Mouse (Mus musculus) stomach, postnatal 0 days (tissue): Measurements from ENCODE around the gene Nras. TPM values are rescaled to one million over a fixed set of nuclear protein-coding genes. Genes with fewer than 3 reads are reported as not detected.

ENCODE experiments used
- ATAC-seq: fragments of 200-750 bp; cut with Nextera tagmentation; 2 replicates; pipeline ENCODE4 v1.8.0; 2017; ENCODE audit not compliant: low FRiP score, low TSS enrichment
- DNase-seq: peaks from one replicate; pipeline ENCODE4 v3.0.0-alpha.2; 2016; ENCODE audit warnings: low spot score
- H3K27ac ChIP-seq: fragments of 300-500 bp; sonication (generic); replicated peaks from 2 replicates; pipeline ENCODE4 v1.5.1; 2014; ENCODE audit warnings: mild to moderate bottlenecking, control low read depth
- H3K27me3 ChIP-seq: fragments of 300-500 bp; sonication (generic); 2 replicates; pipeline ENCODE4 v1.6.1; 2014; ENCODE audit warnings: low read length; ENCODE audit not compliant: control insufficient read depth, insufficient read depth
- H3K36me3 ChIP-seq: fragments of 300-500 bp; sonication (generic); 2 replicates; pipeline ENCODE4 v1.6.1; 2014; ENCODE audit warnings: low read length, mixed read lengths; ENCODE audit not compliant: control insufficient read depth, insufficient read depth
- H3K4me1 ChIP-seq: fragments of 300-500 bp; sonication (generic); replicated peaks from 2 replicates; pipeline ENCODE4 v1.6.1; 2014; ENCODE audit warnings: antibody characterized with exemption; ENCODE audit not compliant: control insufficient read depth, insufficient read depth
- H3K4me2 ChIP-seq: fragments of 300-500 bp; sonication (generic); replicated peaks from 2 replicates; pipeline ENCODE4 v1.6.1; 2014; ENCODE audit warnings: low read depth, mild to moderate bottlenecking, control low read depth, moderate library complexity
- H3K4me3 ChIP-seq: fragments of 300-500 bp; sonication (generic); 2 replicates; pipeline ENCODE4 v1.5.1; 2014; ENCODE audit warnings: low read depth, low read length, control low read depth
- H3K9ac ChIP-seq: fragments of 300-500 bp; sonication (generic); 2 replicates; pipeline ENCODE4 v1.6.1; 2014; ENCODE audit warnings: mild to moderate bottlenecking, low read length, control low read depth, mixed read lengths
- H3K9me3 ChIP-seq: fragments of 300-500 bp; sonication (generic); 2 replicates; pipeline ENCODE4 v1.6.1; 2016; ENCODE audit warnings: low read length; ENCODE audit not compliant: control insufficient read depth
- CTCF ChIP-seq: IDR thresholded peaks from 2 replicates; pipeline ENCODE4 v1.5.1; 2016; ENCODE audit warnings: antibody characterized with exemption, low read depth, mild to moderate bottlenecking, moderate library complexity
- EP300 ChIP-seq: optimal IDR thresholded peaks from 2 replicates; pipeline ENCODE3; 2016; ENCODE audit warnings: antibody characterized with exemption
- WGBS: fragments of 180-500 bp; shearing (Covaris S2); extraction: QIAGEN DNeasy Blood & Tissue Kit; methylation state at CpG from one replicate; pipeline ENCODE4 v1.1.7; 2014; 5-methylcytosine and 5-hydroxymethylcytosine counted together
- polyA plus RNA-seq: library from polyadenylated mRNA; unstranded; fragments of >200 nt; fragmentation: Nextera tagmentation; extraction: Ambion mirVana; gene quantifications from 2 replicates; pipeline ENCODE4 v1.2.1, GENCODE M21; 2015

Gene Nras
- polyA plus RNA-seq, 1 experiment from 2014 or later, result 47.9 TPM

GRCm38 (mm10) chr3:103068971-103069370 lies 10.9 kb downstream of the Nras start:
- no peak for TF ChIP-seq CTCF
- no peak for TF ChIP-seq EP300
- no peaks in the 10 kb centered on the region for H3K27me3 ChIP-seq
- H3K9me3 ChIP-seq, result no peaks in the 10 kb centered on the region
- no peaks in the 10 kb centered on the region for H3K4me1 ChIP-seq
- DNase-seq (no peak), ATAC-seq (no peak)
- WGBS, result 95% methylated on average over 6 of the region's 6 CpGs
- peaks cover 14% of the 10 kb centered on the region for H3K36me3 ChIP-seq
- no peak overlapping the region for H3K4me2 ChIP-seq
- no peak overlapping the region for H3K27ac ChIP-seq
- no peak overlapping the region for H3K4me3 ChIP-seq
- no peak overlapping the region for H3K9ac ChIP-seq

- no peak within 1 kb of the TSS for H3K27ac ChIP-seq
- no peaks in the 10 kb centered on the region for H3K36me3 ChIP-seq
- ATAC-seq, result no peak
Observed at GRCm38 (mm10) chr3:103073771-103074170, 15.7 kb downstream of the Nras start, which contains the start of gene Ampd1. TSS of gene Ampd1 (plus strand) at chr3:103074014.

GRCm38 (mm10) chr3:103075871-103076270 lies 17.8 kb downstream of the Nras start:
- Histone ChIP-seq H3K36me3 (no peaks in the 10 kb centered on the region), H3K27me3 (no peaks in the 10 kb centered on the region), H3K9ac (no peak overlapping the region), H3K9me3 (no peaks in the 10 kb centered on the region), H3K27ac (no peak overlapping the region), H3K4me3 (no peak overlapping the region), H3K4me1 (no peaks in the 10 kb centered on the region), H3K4me2 (no peak overlapping the region)
- ATAC-seq (no peak), DNase-seq (no peak)
- WGBS, result 81% methylated on average over 9 of the region's 9 CpGs
- no peak for TF ChIP-seq CTCF
- TF ChIP-seq EP300, result no peak

More at GRCm38 (mm10) chr3:103073771-103074170, 15.7 kb downstream of the Nras start, which contains the start of gene Ampd1:
- WGBS, result 57% methylated on average over 5 of the region's 5 CpGs
- no peak for DNase-seq
- Histone ChIP-seq H3K4me3 (no peak within 1 kb of the TSS), H3K9me3 (no peaks in the 10 kb centered on the region), H3K4me2 (no peak within 1 kb of the TSS), H3K9ac (no peak within 1 kb of the TSS), H3K4me1 (no peaks in the 10 kb centered on the region), H3K27me3 (no peaks in the 10 kb centered on the region)
- TF ChIP-seq EP300 (no peak), CTCF (no peak)

- Histone ChIP-seq H3K4me1 (no peaks in the 10 kb centered on the region), H3K4me2 (no peak overlapping the region), H3K4me3 (no peak overlapping the region), H3K9me3 (no peaks in the 10 kb centered on the region), H3K27ac (no peak overlapping the region), H3K27me3 (no peaks in the 10 kb centered on the region), H3K36me3 (no peaks in the 10 kb centered on the region), H3K9ac (no peak overlapping the region)
- DNase-seq (no peak), ATAC-seq (no peak)
- 89% methylated on average over 9 of the region's 9 CpGs for WGBS
- TF ChIP-seq CTCF (no peak), EP300 (no peak)
Observed at GRCm38 (mm10) chr3:103076476-103076875, 18.4 kb downstream of the Nras start.

GRCm38 (mm10) chr3:103079301-103079700 lies 21.2 kb downstream of the Nras start:
- no peak for DNase-seq
- 88% methylated on average over 9 of the region's 9 CpGs for WGBS

GRCm38 (mm10) chr3:103081051-103081450 lies 23.0 kb downstream of the Nras start:
- ATAC-seq, result no peak
- WGBS, result 72% methylated on average over 11 of the region's 11 CpGs

More at GRCm38 (mm10) chr3:103079301-103079700, 21.2 kb downstream of the Nras start:
- H3K4me2 ChIP-seq, result no peak overlapping the region
- H3K9ac ChIP-seq, result no peak overlapping the region
- no peaks in the 10 kb centered on the region for H3K4me1 ChIP-seq
- ATAC-seq, result no peak
- H3K9me3 ChIP-seq, result no peaks in the 10 kb centered on the region
- no peak overlapping the region for H3K4me3 ChIP-seq
- no peak overlapping the region for H3K27ac ChIP-seq
- TF ChIP-seq CTCF (no peak), EP300 (no peak)
- H3K36me3 ChIP-seq, result no peaks in the 10 kb centered on the region
- no peaks in the 10 kb centered on the region for H3K27me3 ChIP-seq

More at GRCm38 (mm10) chr3:103081051-103081450, 23.0 kb downstream of the Nras start:
- H3K4me3 ChIP-seq, result no peak overlapping the region
- H3K4me1 ChIP-seq, result no peaks in the 10 kb centered on the region
- no peaks in the 10 kb centered on the region for H3K9me3 ChIP-seq
- no peak overlapping the region for H3K9ac ChIP-seq
- H3K27ac ChIP-seq, result no peak overlapping the region
- no peak for TF ChIP-seq CTCF
- H3K36me3 ChIP-seq, result no peaks in the 10 kb centered on the region
- no peak overlapping the region for H3K4me2 ChIP-seq
- DNase-seq, result no peak
- no peaks in the 10 kb centered on the region for H3K27me3 ChIP-seq
